Mouse (Mus musculus): ENCODE measurements at regions not wholly inside any gene's neighbourhood (a gene's known extent, or its start where the extent isn't known, plus 50 kb on each side); places are given as distances from the start of the nearest gene placed in this dataset.

DNA sequence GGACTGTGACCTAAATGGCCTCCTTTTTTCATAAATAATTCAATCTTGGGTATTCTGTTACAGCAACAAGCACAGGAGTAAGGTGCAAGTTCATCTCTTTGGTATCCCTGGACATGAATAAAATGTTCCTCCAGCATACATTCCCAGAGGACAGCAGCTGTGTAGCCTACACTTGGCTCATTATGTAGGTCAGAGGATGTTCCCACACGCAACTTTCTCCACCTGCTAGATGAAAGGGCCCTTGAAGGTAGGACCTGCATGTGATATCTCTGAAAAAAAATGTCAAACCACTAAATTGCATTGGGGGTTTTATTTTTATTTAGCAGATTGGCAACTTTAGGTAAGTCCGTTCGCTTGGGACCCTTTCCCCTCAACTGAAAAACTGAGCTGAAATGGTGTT lies 218.2 kb upstream of the Elac2 start:
- no peak for DNase-seq (ENCODE audit: extremely low read depth, insufficient read length, low spot score)

DNA sequence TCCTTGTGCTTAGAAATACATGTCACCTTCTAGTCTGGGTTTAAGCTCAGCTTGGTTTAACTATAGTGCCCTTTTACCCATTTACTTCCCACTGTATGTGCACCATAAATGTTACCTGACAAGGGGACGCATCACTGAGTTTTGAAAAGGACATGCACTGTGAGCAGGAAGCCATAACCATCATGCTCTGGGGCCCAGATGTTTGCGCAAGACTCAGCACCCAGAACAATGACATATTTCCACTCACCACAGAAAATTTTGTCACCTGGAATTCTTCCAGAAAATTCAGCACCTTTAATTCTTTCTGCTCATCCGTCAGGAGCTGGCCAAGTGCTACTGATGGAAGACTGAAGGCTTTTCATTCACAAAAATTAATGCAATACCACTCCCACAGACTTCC lies 216.1 kb upstream of the Elac2 start:
- no peak for DNase-seq (ENCODE audit: extremely low read depth, insufficient read length, low spot score)

DNA sequence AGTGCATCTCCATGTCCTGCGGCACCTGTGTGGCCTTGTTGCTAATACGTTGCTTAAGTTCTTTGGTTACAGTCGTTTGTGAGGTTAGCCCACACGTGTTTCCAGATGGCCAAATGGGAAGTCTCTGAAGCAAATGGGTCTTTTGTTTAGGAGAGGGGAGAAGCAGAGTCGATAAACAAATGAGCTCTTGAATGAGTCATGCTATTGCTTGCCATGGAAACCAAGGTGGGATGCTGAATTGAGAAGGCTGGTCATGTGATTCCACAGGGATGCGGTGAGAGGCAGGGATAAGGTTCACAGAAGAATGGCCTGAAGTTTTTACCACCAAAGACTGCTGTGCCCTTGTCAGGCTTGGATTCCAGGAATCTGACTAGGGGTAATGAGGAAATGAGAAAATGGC lies 214.8 kb upstream of the Elac2 start:
- no peak for DNase-seq (ENCODE audit: extremely low read depth, insufficient read length, low spot score)

DNA sequence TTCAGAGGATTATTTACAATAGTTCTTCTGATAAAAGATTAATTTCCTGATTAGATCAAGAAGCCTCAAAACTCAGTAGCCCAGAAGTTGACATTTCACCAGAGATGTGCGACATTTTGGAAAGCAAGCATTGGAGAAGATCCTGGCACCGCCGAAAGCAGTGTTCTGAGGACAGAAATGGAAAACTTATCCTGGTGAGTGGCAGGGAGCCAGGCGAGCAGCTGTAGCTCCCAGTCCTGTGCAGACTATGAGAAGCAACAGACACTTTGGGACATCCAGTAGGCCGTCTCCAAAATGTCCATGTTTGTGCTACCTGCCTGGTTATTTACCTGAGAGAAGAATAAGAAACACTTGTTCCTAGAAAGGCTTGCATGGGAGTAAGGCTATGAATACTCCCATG lies 202.1 kb upstream of the Elac2 start:
- DNase-seq (ENCODE audit: extremely low read depth, insufficient read length, low spot score) = no peak

DNA sequence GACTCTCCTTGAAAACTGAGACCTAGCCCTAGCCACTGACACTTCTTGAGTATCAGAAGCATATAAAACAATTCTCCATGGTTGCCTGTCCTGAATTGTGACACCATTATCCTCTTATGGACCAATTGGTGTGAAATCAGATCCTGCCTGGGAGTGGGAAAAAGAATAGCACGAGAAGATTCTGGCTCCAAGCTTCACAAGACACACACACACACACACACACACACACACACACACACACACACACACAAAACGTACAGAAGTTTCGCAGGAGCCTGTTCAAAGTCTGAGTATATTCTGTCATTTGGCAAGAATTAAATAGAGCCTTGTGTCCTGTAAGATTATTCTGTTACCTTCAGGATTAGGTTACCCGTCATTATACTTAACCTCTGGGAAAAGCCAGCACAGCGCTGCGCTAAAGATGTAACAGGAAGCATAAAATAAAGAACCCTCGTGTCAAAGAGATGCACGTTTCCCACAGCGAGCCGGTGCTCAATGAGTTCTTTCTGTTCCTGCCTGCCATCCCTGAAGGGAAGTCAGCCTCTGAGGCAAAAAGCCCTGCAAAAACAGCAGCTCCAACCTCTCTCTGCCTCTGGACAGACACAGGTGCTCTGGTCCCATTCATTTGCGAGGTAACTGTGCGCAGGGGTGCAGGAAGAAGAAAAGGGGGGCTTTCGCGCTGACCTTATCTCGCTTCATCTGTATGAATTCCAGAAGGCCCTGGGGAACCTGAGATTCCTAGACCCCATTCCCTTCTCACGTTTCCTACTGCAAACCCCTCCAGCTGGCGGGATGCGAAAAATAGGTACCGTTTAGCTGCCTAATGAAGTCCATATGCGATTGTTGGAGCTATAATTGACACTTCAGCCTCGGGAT lies 178.4 kb upstream of the Elac2 start:
- no peak for DNase-seq (ENCODE audit: extremely low read depth, insufficient read length, low spot score)

DNA sequence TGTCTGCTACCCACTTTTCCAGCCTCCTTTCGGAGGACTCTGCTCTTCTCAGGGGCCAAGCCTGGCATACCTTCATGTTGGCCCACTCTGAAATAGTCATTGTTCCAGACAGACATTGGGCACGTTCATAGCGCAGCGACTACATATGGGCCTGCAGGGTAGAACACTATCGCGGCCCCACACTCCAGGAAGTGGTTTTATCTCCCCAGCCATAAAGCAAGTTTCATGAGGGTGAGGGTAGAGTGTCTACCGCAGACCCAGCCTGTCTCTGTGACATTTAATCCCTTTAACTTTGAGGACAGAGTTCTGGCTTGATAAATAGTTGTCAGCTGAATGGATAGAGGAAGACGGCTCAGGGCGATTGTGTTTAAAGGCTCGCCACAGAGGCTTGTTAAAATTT lies 177.5 kb upstream of the Elac2 start:
- no peak for DNase-seq (ENCODE audit: extremely low read depth, insufficient read length, low spot score)

DNA sequence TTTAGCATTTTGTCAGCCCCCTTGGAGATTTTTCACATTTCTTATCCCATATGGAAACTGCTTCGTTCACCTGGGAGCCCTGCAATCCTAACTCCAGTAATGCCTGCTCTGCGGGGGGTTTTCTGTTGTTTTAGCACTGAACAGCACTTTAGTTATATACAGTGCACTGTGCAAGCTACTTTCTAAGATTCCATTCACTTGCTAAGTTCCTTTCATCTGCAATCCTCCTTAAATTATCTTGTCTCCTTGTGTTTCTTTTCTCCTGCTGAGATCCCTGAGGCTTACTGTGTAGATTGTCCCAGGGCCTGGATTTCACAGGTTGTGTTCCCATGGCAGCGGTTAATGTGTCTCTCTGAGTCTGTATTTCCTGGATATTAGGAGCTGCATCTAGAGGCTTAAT lies 173.3 kb upstream of the Elac2 start:
- DNase-seq (ENCODE audit: extremely low read depth, insufficient read length, low spot score) = no peak

DNA sequence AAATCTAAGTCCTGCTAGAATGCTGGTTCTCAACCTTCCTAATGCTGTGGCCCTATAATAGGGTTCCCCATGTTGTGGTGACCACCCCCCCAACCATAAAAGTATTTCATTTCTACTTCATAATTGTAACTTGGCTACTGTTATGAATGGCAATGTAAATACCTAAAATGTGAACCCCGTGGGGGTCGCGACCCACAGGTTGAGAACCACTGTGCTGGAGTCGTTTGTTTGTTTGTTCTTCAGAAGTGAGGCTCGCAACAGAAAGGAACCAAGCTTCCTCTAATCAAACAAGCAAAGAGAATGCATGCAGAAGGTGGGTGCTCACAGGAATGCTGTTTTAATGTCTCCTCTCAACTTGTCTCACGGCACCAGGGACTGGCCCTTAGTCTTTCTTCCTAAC lies 166.4 kb upstream of the Elac2 start:
- no peak for DNase-seq (ENCODE audit: extremely low read depth, insufficient read length, low spot score)

DNA sequence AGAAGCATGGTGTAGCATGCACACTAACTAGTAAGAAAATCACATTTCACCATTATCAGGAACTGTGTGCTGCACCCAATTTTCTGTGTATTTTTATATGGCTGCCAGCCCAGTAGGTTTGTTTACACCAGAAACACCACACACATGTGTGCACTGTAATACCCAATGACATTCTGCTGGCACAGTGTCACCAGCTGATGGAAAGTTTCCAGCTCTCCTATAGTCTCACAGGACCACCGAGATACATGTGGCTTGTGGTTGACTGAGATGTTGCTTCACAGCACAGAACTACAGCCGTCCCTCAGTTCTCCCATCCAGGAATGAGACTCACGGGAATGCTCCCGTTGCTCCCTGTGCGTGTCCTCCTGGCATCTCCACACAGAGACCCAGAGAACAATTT lies 149.4 kb upstream of the Elac2 start:
- no peak for DNase-seq (ENCODE audit: extremely low read depth, insufficient read length, low spot score)

DNA sequence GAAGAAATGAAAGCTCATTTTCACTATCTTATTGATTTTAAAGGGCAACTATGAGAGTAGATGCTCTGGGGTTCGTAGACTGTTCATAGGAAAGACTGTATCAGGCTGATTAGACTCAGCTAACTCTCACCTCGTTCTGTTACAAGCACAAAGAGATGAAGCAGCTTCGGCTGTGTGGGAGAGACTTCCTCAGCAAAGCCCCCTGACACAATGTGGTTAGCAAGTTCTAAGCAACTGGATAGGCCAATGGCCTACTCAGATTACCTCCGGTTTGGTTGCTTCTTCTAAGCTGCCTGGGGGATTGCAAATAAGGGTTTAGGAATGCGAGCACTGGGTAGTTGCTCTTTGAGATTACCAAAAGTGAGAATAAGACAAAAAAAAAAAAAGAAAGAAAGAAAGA lies 146.4 kb upstream of the Elac2 start:
- DNase-seq (ENCODE audit: extremely low read depth, insufficient read length, low spot score) = no peak

DNA sequence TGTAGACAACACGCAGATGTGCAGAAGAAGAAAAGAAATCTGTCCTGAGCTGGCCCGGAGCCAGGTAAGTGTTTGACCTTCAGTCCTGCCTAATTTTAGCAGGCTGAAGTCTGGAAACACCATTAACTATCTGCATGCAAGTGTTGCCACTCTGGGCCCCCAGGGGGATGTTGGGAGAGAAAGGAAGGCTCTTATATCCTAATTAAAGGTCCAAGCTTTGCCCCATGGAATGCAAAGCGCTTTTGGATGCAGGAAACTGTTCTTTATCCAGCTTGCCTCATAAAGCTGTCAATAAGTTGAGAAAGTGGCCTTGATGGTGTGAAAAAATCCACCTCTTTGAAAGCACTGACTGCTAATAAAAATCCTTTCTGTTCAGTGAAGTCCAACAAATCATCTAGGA lies 145.1 kb upstream of the Elac2 start:
- no peak for DNase-seq (ENCODE audit: extremely low read depth, insufficient read length, low spot score)

DNA sequence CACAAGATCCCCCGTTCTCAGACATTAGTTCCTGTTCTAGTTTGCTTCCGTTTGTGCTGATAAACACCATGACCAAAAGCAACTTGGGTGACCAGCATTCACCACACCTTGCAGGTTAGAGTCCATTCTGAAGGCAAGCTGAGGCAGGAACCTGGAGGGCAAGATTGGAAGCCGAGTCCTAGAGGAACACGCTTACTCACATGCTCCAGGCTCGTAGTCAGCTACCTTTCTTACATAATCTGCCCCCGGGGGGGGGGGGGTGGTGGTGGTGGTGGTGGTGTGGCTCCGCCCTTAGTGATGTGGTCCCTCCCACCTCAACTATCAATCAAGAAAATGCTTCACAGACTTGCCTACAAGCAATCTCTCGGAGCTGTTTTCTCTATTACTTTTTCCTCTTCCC lies 142.1 kb upstream of the Elac2 start:
- no peak for DNase-seq (ENCODE audit: extremely low read depth, insufficient read length, low spot score)

DNA sequence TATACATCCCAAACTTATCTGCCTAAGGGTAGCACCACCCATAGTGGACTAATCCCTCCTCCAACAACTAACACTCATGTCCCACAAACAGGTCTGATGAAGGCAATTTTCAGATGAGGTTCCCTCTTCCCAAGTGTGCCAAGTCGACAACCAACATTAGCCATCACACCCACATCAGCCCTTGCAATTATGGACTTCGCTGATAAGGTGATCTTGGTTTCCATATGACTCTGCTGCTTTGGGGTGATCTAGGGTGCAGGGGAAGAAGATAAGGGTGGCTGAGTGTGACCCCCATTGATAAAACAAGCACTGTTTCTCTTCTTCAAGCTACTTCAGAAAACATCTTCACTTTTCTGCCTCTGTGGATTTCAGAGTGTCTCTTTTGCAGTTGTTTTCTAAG lies 137.7 kb upstream of the Elac2 start:
- DNase-seq (ENCODE audit: extremely low read depth, insufficient read length, low spot score) = no peak

DNA sequence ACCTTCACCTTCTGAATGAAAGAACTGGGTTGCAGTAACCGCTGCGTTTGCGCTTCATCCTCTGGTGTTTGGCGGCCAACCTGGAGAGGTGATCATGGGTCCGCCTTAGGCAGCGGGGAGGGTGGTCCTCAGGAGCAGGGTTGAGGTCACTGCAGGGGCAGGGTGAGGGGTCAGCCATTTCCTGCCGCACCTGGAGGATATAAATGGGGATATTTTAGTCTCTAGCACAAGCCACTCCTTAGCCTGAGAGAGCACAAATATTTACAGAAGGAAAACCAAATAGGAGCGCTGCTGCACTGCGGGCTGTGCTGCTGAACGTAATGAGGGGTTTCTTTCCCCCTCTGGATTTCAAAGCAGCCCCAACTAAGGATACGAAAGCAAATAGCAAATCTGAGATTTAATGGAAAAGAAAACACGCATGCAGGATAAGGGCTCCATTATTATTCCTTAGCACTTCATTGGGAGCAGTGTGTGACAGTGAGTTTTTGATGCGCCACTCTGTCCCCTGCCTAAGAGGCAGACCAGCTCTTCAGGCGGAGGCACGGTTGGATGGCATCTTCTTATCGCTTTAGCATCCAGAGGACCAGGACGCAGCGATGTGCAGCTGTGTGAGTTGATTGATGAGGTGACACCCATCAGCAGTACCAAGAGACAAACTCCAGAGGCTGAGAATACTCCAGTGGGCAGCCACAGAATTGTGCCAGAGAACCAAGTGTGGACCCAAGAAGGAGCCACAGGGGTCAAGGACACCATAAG lies 135.9 kb upstream of the Elac2 start:
- DNase-seq (ENCODE audit: extremely low read depth, insufficient read length, low spot score) = no peak

DNA sequence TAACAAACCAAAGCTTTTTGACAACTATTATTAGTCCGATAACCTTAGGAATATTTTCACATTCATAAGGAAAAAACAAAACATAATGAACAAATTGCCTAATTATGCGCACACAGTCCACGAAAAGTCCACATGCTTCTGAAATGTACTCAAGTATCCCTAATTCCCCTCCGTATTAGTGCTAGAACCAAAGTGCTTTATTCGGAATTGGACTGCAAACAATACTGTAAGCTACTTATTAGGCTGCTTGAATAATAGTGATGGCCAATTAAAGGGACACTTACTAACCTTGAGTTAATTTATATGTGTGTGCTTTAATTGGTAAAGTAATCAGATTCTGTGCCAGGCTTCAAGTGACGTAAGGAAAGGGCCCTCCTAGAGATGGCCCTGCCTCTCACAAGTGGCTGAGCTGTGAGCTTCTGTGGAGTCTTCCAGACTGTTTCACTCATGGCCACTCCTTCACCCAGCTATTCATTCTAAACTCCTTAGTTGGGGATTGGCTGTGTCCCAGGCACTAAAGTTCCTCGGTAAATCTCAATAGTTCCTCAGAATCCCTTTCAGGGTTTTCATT lies 132.2 kb upstream of the Elac2 start:
- DNase-seq (ENCODE audit: extremely low read depth, insufficient read length, low spot score) = no peak

DNA sequence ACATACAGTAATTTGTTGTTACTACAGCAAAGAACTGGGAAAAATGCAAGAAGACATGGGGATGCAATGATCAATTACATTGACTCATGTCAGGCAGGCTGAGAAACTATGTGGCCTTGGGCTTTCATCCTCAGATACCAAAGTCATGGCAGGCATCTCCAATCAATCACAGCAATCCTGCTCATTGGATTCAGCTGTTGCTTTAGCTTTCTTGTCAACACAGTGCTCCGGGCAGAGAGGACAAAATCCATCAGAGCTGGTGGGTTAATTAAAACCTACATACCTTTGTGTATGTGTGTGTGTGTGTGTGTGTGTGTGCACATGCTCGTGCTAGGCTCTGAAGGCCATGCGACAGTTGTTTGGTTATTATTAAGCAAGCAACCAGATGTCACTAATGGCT lies 119.2 kb upstream of the Elac2 start:
- DNase-seq (ENCODE audit: extremely low read depth, insufficient read length, low spot score) = no peak

DNA sequence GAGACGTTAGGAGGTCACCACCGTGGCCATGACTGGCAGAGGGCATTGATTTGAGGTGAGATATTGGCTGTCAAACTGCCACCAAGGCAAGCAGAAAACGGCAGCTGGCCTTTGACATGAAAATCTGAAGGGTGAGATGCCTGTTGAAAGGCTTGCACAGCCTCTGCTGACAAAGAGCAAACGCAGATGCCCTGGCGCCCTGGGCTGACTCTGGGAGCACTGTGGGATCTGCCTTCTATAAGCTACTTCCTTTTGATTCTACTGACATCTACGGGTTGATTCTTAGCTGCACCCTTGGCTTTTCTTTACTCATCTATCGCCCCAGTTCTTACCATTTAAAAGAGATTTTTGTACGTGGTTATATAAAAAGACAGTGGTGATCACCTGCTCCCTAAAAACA lies 98.2 kb upstream of the Elac2 start:
- DNase-seq (ENCODE audit: extremely low read depth, insufficient read length, low spot score) = no peak

DNA sequence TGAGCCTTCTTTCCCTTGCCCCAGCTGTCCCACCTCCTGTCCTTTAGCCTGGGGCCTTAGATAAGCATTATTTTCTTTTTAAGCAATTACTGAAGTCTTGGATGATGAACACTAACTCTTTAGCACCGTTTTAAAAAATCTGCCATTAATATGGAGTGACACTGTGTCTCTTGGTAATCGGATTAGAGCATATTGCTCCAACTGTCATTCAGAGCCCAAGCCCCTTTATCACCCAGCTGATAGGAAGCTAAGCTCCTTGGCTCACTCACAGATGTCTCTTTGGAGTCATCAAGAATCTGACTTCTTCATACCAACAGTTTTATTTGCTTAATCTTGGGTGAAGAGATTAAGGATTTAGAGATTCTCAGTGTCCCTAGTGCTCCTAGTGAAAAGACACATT lies 94.3 kb upstream of the Elac2 start:
- DNase-seq (ENCODE audit: extremely low read depth, insufficient read length, low spot score) = no peak

DNA sequence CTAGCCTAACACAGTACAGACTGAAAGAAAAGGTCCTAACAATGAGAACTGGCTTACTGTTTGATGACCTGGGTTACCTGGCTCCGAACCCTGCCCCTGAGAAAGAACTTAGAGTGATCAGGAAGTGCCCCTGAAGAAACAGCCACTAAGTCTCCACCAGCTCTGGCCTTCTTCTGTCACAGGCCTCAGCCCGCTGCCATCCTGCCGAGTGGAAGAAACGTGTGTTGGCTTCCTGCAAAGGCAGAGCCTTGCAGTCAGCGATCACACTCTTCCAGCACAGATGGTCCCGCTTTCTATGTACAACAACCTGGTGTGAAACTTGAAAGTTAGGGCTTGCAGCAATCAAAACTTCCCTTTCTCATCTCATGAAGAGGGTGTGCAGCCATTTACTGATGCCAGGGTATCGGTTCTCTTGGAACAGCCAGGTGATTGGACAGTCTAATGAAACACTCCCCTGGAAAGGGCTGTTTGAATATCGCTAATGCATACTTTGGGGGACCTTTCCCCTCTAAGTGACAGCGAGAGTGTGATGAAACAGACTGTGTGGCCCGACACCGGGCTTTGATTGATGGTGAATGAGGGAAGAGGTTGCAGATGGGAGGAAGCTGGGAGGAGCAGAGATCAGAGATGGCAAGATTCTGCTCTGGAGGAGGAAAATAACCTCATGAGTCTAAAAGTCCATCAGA lies 89.4 kb upstream of the Elac2 start:
- no peak for DNase-seq (ENCODE audit: extremely low read depth, insufficient read length, low spot score)

DNA sequence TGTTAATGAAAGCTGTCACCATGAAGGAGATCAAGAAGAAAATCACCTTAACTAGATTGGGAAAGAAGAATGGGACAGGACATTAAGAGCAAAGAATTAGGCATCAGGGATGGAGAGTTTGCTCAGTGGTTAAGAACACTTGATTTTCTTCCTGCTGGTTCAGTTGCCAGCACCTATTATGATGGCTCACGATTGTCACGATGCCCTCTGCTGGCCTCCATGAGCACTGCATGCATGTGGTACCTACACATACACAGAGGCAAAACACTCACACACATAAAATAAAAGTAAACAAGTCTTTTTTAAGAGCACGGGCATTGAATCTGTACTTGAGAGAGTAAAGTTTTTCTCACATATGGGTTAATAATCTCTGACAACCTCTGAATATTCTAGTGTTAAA lies 88.1 kb upstream of the Elac2 start:
- DNase-seq (ENCODE audit: extremely low read depth, insufficient read length, low spot score) = no peak

DNA sequence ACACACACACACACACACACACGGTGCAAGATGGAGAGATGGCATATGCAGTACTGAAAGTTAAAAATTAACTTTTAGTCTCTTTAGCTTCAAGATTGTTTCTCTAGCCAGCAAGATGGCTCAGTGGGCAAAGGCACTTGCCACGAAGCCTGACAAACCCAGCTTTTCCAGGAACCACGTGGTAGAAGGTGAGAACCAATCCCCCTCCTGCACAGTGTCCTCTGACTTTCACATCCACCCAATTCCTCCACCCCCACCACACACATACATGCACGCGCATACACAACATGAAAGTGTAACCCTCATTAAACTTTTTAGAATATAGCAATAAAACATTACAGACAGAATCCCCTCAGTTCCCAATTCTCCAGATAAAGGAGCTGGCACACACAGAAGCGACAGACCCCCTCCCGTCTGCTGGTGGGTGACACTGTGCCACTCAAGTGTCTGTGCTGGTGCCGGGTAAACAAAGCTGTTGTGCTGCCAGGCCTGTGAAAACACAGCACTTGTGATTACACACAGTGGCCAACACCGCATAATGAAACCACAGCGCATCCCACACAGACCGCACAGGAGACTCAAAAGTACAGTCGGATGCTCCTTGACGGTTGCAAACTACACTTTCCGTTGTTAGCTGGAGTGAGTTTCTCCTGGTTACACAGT lies 82.9 kb upstream of the Elac2 start:
- DNase-seq (ENCODE audit: extremely low read depth, insufficient read length, low spot score) = no peak

All from 3134 (cell line).